Mouse (Mus musculus) spleen, adult 2 months (tissue): ENCODE data around the gene Lztr1.

Experiments
- CTCF ChIP-seq: fragments of 200-500 bp; IDR thresholded peaks from 2 replicates; pipeline ENCODE4 v1.5.1; 2011; ENCODE audit warnings: mild to moderate bottlenecking, inconsistent platforms; ENCODE audit not compliant: insufficient read depth, insufficient read length, insufficient replicate concordance; ENCODE audit errors: extremely low read depth
- POLR2A ChIP-seq: fragments of 200-500 bp; IDR thresholded peaks from 2 replicates; pipeline ENCODE4 v1.6.1; 2011; ENCODE audit warnings: low read depth, low read length, inconsistent platforms

DNA sequence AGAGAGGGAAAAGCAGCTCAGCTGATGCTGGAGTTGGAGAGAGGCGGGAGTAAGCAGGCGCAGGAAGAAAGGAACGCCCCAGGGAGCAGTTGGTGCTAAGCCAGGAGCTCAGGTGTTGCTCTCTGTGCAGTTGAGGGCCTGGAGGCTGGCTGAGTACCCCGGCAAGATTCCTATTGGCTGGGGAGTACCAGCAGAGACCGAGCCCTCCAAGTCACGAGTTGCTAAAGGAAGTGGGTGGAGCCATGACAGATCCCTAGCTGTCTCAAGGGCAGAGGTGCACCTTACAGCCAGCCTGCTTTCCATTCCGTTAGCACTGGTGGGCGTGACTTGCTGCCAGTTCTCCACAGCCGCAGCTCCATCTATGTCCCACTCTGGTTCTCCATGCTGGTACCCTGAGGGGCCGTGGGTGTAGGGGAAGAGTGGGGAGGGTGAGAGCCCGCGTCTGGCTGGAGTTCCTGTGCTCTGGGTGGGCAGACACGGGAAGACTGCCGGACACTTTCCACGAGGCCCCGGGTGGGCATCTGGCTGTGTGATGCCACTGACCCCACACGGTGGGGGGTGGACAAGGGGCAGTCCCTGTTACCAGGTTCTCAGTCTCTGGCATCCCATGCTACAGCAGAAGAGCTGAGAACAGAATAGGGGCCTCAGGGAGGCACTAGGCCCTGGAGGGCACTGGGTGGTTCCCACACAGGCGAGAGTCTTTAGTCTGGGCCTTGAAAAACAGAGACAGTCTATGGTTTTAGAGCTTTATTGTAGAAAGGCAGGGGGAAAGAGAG lies 45.6 kb downstream of the Lztr1 start:
- TF ChIP-seq POLR2A (no peak), CTCF (no peak)
